Mouse (Mus musculus) small intestine, adult 2 months (tissue): ENCODE measurements around the gene Eif3c. TPM values are rescaled to one million over a fixed set of nuclear protein-coding genes. Genes with fewer than 3 reads are reported as not detected.
A peak's percentile ranks its signal among the peaks of the same experiment; 100 is the strongest.

ENCODE experiments used
- H3K27ac ChIP-seq: fragments of 200-500 bp; 2 replicates; pipeline ENCODE4 v1.5.1; 2012; ENCODE audit warnings: low read depth, low read length, control low read depth, inconsistent platforms; ENCODE audit not compliant: insufficient read depth
- H3K27me3 ChIP-seq: fragments of 200-500 bp; 2 replicates; pipeline ENCODE4 v1.6.1; 2012; ENCODE audit warnings: mild to moderate bottlenecking, moderate library complexity, low read length, inconsistent platforms; ENCODE audit not compliant: control insufficient read depth, insufficient read depth
- H3K36me3 ChIP-seq: fragments of 200-500 bp; 2 replicates; pipeline ENCODE4 v1.6.1; 2012; ENCODE audit warnings: mild to moderate bottlenecking, low read length, control low read depth, inconsistent platforms; ENCODE audit not compliant: control insufficient read depth, insufficient read depth
- H3K4me1 ChIP-seq: fragments of 200-500 bp; 2 replicates; pipeline ENCODE4 v1.6.1; 2012; ENCODE audit warnings: low read length, inconsistent platforms, mixed read lengths; ENCODE audit not compliant: control insufficient read depth, insufficient read depth, insufficient read length
- H3K4me3 ChIP-seq: fragments of 200-500 bp; 2 replicates; pipeline ENCODE4 v1.5.1; 2012; ENCODE audit warnings: low read depth, mild to moderate bottlenecking, control low read depth, inconsistent platforms, low read length, moderate library complexity
- CTCF ChIP-seq: fragments of 200-500 bp; IDR thresholded peaks from 2 replicates; pipeline ENCODE4 v1.5.1; 2012; ENCODE audit warnings: low read depth, mild to moderate bottlenecking, control low read depth, inconsistent platforms, low read length, moderate library complexity, mixed read lengths; ENCODE audit not compliant: insufficient replicate concordance, insufficient read length; ENCODE audit errors: extremely low read depth
- POLR2A ChIP-seq: fragments of 200-500 bp; IDR thresholded peaks from 2 replicates; pipeline ENCODE4 v1.6.1; 2012; ENCODE audit warnings: low read depth, mild to moderate bottlenecking, control low read depth, inconsistent platforms, low read length, moderate library complexity
- WGBS: fragments of 180-500 bp; shearing (Covaris S2); methylation state at CpG from one replicate; pipeline ENCODE4 v1.1.7; 2018; 5-methylcytosine and 5-hydroxymethylcytosine counted together
- polyA plus RNA-seq: library from polyadenylated mRNA; depleted of rRNA; stranded (reverse); fragments of >200 nt; gene quantifications from 2 replicates; pipeline ENCODE4 v1.2.3, GENCODE M21; 2012

Gene Eif3c
- polyA plus RNA-seq, 1 experiment = 79.1 TPM

DNA sequence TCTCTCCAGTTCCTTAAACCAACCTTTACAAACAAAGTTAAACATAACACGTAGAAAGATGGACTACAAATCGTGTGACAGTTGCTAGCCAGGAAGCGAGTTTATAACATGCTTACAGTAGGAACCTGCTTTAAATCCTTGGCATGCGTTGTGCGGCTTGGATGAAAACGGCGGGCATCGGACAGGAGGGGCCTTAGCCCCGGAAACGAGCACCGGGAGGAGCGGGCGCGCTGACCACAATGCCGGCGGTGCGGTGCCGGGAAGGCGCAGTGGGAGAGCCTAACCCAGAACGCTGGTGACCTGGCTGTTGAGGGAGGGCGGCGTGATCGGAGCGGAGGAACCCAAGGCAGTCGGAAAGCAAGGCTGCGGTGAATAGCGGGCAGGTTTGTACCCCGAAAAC, 30.4 kb downstream of the Eif3c start:
- no peak overlapping the region for H3K27ac ChIP-seq
- peak overlapping the region; percentile 57 for H3K4me3 ChIP-seq
- 2% methylated on average over 28 of the region's 28 CpGs for WGBS
- TF ChIP-seq CTCF (no peak), POLR2A (no peak)
- H3K4me1 ChIP-seq = peaks cover 3% of the 10 kb centered on the region
- H3K27me3 ChIP-seq = peaks cover 16% of the 10 kb centered on the region
- H3K36me3 ChIP-seq = no peaks in the 10 kb centered on the region

DNA sequence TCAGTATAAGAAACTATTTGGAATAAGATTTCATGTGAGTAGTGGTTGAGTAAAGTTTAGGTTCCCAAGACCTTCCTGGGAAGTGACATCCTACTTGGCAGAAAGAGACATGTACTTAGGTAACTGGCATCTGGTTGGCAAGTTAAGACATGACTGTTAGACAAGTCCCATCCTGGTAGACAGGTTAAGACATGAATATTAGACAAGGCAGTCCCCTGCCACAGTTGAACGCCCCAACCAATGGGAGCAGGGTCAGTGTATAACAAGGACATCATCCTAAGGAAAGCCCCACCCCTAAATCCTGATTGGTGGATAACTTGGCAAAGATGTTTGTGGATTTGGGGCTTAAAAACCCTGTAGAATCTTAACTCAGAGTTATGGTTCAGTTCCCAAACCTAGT, 32.8 kb downstream of the Eif3c start:
- Histone ChIP-seq H3K36me3 (no peaks in the 10 kb centered on the region), H3K4me1 (peaks cover 3% of the 10 kb centered on the region), H3K4me3 (no peak overlapping the region), H3K27me3 (peaks cover 16% of the 10 kb centered on the region), H3K27ac (no peak overlapping the region)
- TF ChIP-seq POLR2A (no peak), CTCF (no peak)
- WGBS = 79% methylated on average over 1 of the region's 1 CpGs

- Histone ChIP-seq H3K36me3 (no peaks in the 10 kb centered on the region), H3K4me1 (no peaks in the 10 kb centered on the region; the same call in 1 of the 2 replicates), H3K27ac (no peak overlapping the region), H3K27me3 (no peaks in the 10 kb centered on the region), H3K4me3 (no peak overlapping the region)
- WGBS = 3% methylated on average over 1 of the region's 1 CpGs
- TF ChIP-seq POLR2A (no peak), CTCF (peak; percentile 23; the same call in 1 of the 2 replicates)
Measured at GRCm38 (mm10) chr7:126528166-126528577, 38.0 kb downstream of the Eif3c start.

GRCm38 (mm10) chr7:126523316-126523715, 42.9 kb downstream of the Eif3c start:
- H3K4me3 ChIP-seq = no peak overlapping the region
- no peaks in the 10 kb centered on the region for H3K27me3 ChIP-seq
- 79% methylated on average over 3 of the region's 3 CpGs for WGBS
- H3K4me1 ChIP-seq = peaks cover 6% of the 10 kb centered on the region
- H3K27ac ChIP-seq = no peak overlapping the region
- TF ChIP-seq POLR2A (no peak), CTCF (no peak)
- H3K36me3 ChIP-seq = no peaks in the 10 kb centered on the region

DNA sequence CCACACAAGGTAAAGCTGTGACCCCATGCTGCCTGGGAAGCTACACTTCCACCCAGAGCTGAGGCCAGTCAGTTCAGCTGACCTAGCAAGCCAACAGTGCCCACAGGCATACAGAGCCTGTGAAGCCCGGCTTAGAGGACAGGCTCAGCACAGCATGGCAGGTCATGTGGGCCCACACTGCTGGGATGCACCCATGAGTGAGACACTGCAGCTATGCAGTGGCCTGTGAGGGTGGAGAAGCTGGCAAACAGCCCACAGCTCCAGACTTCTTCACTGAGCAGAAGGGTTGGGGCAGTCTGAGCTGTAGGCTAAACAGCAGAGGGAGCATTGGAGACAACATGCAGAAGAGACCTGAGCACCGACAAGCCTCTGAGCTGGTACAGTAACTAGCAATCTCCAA, 46.7 kb downstream of the Eif3c start:
- TF ChIP-seq POLR2A (no peak), CTCF (no peak)
- H3K27me3 ChIP-seq = no peaks in the 10 kb centered on the region
- 55% methylated on average over 2 of the region's 2 CpGs for whole genome bisulfite sequencing
- no peak overlapping the region for H3K27ac ChIP-seq
- no peaks in the 10 kb centered on the region for H3K36me3 ChIP-seq
- no peak overlapping the region for H3K4me3 ChIP-seq
- H3K4me1 ChIP-seq = peaks cover 10% of the 10 kb centered on the region

GRCm38 (mm10) chr7:126518261-126518941, 47.8 kb downstream of the Eif3c start:
- peak overlapping the region; percentile 2; the same call in 1 of the 2 replicates for H3K27ac ChIP-seq
- TF ChIP-seq CTCF (no peak), POLR2A (no peak)
- 75% methylated on average over 5 of the region's 5 CpGs for WGBS
- no peaks in the 10 kb centered on the region for H3K27me3 ChIP-seq
- H3K4me3 ChIP-seq = no peak overlapping the region
- H3K4me1 ChIP-seq = peaks cover 10% of the 10 kb centered on the region
- H3K36me3 ChIP-seq = no peaks in the 10 kb centered on the region

GRCm38 (mm10) chr7:126511287-126511686, 54.9 kb downstream of the Eif3c start:
- Histone ChIP-seq H3K36me3 (no peaks in the 10 kb centered on the region), H3K27me3 (no peaks in the 10 kb centered on the region), H3K4me3 (no peak overlapping the region), H3K4me1 (no peaks in the 10 kb centered on the region), H3K27ac (no peak overlapping the region)
- WGBS = 58% methylated on average over 3 of the region's 3 CpGs
- no peak for TF ChIP-seq POLR2A
- TF ChIP-seq CTCF = no peak

GRCm38 (mm10) chr7:126507126-126507778, 59.0 kb downstream of the Eif3c start:
- H3K27me3 ChIP-seq = no peaks in the 10 kb centered on the region
- WGBS = 76% methylated on average over 8 of the region's 8 CpGs
- H3K27ac ChIP-seq = no peak overlapping the region
- H3K4me1 ChIP-seq = no peaks in the 10 kb centered on the region
- H3K4me3 ChIP-seq = no peak overlapping the region
- TF ChIP-seq POLR2A (no peak), CTCF (no peak)
- no peaks in the 10 kb centered on the region for H3K36me3 ChIP-seq
